Mouse (Mus musculus): ENCODE results near the gene Arhgdib.

- TF ChIP-seq POLR2A (IDR thresholded peaks at IDR 0.05; ENCODE audit: insufficient read depth, low read depth, low read length), result no peak
- no peak for TF ChIP-seq EP300 (IDR thresholded peaks at IDR 0.05; ENCODE audit: insufficient read depth, low read depth, low read length)
These were observed 48.3 kb upstream of the Arhgdib start for GRCm38 (mm10) chr6:136989824-136990497.

All from heart, adult 2 months (tissue).